Mouse (Mus musculus): ENCODE results near the gene Ush2a. TPM values are rescaled to one million over a fixed set of nuclear protein-coding genes. Genes with fewer than 3 reads are reported as not detected.

Ush2a gene
- total and polyA plus RNA-seq, 2 experiments = under 0.01 TPM

DNA sequence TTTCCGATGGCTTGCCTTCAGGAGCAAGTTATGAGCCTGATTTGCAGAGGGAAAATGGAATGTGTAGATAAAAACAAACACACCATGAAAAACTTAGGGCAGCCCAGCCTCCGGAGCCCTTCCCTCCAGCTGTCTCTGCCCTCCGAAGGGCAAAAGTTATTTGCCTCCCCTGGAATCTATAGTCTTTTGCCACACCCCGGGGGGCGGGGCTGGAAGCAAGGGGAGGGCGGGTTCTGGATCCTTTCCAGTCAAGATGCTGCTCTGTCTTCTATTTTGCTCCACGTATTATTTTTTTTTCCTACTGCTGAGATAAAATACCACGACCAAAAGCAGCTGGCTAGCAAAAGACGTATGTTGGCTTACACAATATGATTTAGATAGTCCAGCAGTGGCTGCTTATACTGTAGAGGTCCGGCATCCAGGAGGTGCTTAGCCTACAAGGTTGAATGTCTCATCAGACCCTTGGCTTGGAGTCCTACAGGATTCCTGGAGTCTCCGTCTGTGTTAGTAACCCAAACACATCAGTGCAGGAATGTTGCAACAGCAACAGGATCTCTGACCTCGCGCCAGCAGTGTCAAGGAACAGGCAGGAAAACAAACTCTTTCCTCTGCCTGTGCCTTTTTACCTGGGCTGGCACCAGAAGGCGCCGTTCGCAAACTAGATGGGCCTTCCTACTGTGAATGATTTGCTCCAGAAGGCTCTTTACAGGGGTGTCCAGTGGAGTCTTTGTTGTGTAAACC, 751.2 kb downstream of the Ush2a start:
- Histone ChIP-seq H3K27me3 (ENCODE audit: control insufficient read depth, insufficient read depth, low read length) (no peaks in the 10 kb centered on the region), H3K4me1 (ENCODE audit: control insufficient read depth, insufficient read depth, low read length) (peaks cover 2% of the 10 kb centered on the region), H3K9ac (ENCODE audit: low read depth, low read length) (no peak overlapping the region), H3K79me2 (ENCODE audit: control insufficient read depth, insufficient read depth, low read length) (no peaks in the 10 kb centered on the region), H3K36me3 (ENCODE audit: control insufficient read depth, insufficient read depth, low read length) (no peaks in the 10 kb centered on the region), H3K4me3 (ENCODE audit: insufficient read depth, low read depth, low read length) (no peak overlapping the region), H3K27ac (replicated peaks; ENCODE audit: insufficient read depth, low read depth, low read length) (no peak overlapping the region)
- DNase-seq (ENCODE audit: extremely low read depth, low read depth, low spot score) = peak; percentile 77
- no peak for TF ChIP-seq CTCF (IDR thresholded peaks at IDR 0.05; ENCODE audit: low read depth, low read length)
- TF ChIP-seq POLR2A (IDR thresholded peaks at IDR 0.05; ENCODE audit: extremely low read depth, insufficient read depth, low read length) = no peak
- 6% methylated on average over 16 of the region's 16 CpGs for WGBS

DNA sequence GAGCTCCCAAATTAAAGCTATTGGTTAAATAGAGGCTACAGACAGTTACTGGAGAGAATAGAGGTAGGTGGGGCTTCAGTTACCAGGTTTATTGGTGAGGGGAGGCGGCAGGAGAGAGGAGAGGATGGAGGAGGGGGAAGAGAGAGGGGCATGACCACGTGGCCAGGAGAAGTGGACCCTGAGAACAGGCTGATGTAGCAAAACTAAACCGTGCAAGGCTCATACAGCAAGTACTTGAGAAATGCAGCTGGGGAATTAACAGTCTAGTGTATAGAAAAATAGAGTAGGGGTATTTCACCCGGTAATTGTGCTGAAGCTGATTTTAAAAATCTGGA, 751.7 kb downstream of the Ush2a start:
- Histone ChIP-seq H3K27me3 (ENCODE audit: control insufficient read depth, insufficient read depth, low read length) (no peaks in the 10 kb centered on the region), H3K4me1 (ENCODE audit: control insufficient read depth, insufficient read depth, low read length) (peaks cover 2% of the 10 kb centered on the region), H3K27ac (replicated peaks; ENCODE audit: insufficient read depth, low read depth, low read length) (no peak overlapping the region), H3K9ac (ENCODE audit: low read depth, low read length) (no peak overlapping the region), H3K36me3 (ENCODE audit: control insufficient read depth, insufficient read depth, low read length) (no peaks in the 10 kb centered on the region), H3K79me2 (ENCODE audit: control insufficient read depth, insufficient read depth, low read length) (no peaks in the 10 kb centered on the region), H3K4me3 (ENCODE audit: insufficient read depth, low read depth, low read length) (no peak overlapping the region)
- no peak for DNase-seq (ENCODE audit: extremely low read depth, low read depth, low spot score)
- TF ChIP-seq POLR2A (IDR thresholded peaks at IDR 0.05; ENCODE audit: extremely low read depth, insufficient read depth, low read length) (no peak), CTCF (IDR thresholded peaks at IDR 0.05; ENCODE audit: low read depth, low read length) (no peak)
- 33% methylated on average over 4 of the region's 4 CpGs for WGBS
